Mouse (Mus musculus): ENCODE measurements around the gene Odf4.
A peak's percentile ranks its signal among the peaks of the same experiment; 100 is the strongest.
"Not testable (repeated sequence)": the region's sequence is repeated elsewhere in the genome, so short reads cannot be mapped to it uniquely, and the experiment has no call there.

Gene Odf4

GRCm38 (mm10) chr11:68957308-68957707, 30.4 kb upstream of the Odf4 start, which contains the start of gene Arhgef15:
Gene Arhgef15 (minus strand): TSS chr11:68957480.
- H3K36me3 ChIP-seq (ENCODE audit: control insufficient read depth, insufficient read depth, low read length, poor library complexity, severe bottlenecking), result no peaks in the 10 kb centered on the region
- DNase-seq (ENCODE audit: low read depth, low spot score), result no peak
- no peaks in the 10 kb centered on the region for H3K27me3 ChIP-seq (ENCODE audit: control insufficient read depth, insufficient read depth, low read length, poor library complexity, severe bottlenecking)

GRCm38 (mm10) chr11:68956697-68957096, 29.8 kb upstream of the Odf4 start:
- H3K36me3 ChIP-seq (ENCODE audit: control insufficient read depth, insufficient read depth, low read length, poor library complexity, severe bottlenecking), result no peaks in the 10 kb centered on the region
- no peak for DNase-seq (ENCODE audit: low read depth, low spot score)
- H3K27me3 ChIP-seq (ENCODE audit: control insufficient read depth, insufficient read depth, low read length, poor library complexity, severe bottlenecking), result no peaks in the 10 kb centered on the region

GRCm38 (mm10) chr11:68956107-68956506, 29.2 kb upstream of the Odf4 start:
- Histone ChIP-seq H3K27me3 (ENCODE audit: control insufficient read depth, insufficient read depth, low read length, poor library complexity, severe bottlenecking) (no peaks in the 10 kb centered on the region), H3K36me3 (ENCODE audit: control insufficient read depth, insufficient read depth, low read length, poor library complexity, severe bottlenecking) (no peaks in the 10 kb centered on the region)
- DNase-seq (ENCODE audit: low read depth, low spot score), result no peak

DNA sequence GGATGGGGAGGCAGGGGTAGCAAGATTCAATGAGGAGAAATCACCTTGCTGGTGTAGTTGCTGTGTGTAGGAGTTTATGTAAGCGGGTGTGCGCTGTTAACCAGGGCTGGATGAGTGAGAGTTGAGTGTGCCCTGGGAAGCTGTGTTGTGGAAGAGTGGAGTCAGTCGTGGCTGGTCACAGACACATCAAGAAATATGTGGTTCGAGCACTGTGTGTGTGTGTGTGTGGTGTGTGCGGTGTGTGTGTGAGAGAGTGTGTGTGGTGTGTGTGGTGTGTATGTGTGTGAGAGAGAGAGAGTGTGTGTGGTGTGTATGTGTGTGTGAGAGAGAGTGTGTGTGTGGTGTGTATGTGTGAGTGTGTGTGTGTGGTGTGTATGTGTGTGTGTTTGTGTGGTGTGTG, 28.6 kb upstream of the Odf4 start:
- no peaks in the 10 kb centered on the region for H3K27me3 ChIP-seq (ENCODE audit: control insufficient read depth, insufficient read depth, low read length, poor library complexity, severe bottlenecking)
- no peak for DNase-seq (ENCODE audit: low read depth, low spot score)

GRCm38 (mm10) chr11:68954408-68954807, 27.5 kb upstream of the Odf4 start:
- no peaks in the 10 kb centered on the region for H3K27me3 ChIP-seq (ENCODE audit: control insufficient read depth, insufficient read depth, low read length, poor library complexity, severe bottlenecking)
- no peak for DNase-seq (ENCODE audit: low read depth, low spot score)
- H3K36me3 ChIP-seq (ENCODE audit: control insufficient read depth, insufficient read depth, low read length, poor library complexity, severe bottlenecking), result no peaks in the 10 kb centered on the region

More for the DNA sequence above, 28.6 kb upstream of the Odf4 start:
- H3K36me3 ChIP-seq (ENCODE audit: control insufficient read depth, insufficient read depth, low read length, poor library complexity, severe bottlenecking), result no peaks in the 10 kb centered on the region

DNA sequence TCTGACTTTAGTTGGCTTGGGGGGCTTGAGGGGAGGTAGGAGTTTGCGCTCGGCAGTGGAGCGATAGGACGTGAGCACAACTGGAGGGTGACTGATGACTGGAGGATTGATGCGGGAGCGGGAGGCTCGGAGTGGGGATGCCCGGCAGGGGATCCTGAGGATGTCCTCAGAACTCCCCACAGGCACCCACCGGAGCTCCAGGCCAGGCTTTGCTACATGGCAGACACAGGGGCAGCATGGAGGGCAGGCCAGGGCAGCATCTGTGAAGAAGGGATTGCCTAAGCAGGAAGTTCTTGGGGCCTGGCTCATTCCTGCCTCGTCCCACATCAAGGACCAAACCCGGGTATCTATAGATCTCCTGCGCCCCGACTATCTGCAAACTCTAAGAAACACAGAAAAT, 27.0 kb upstream of the Odf4 start:
- Histone ChIP-seq H3K36me3 (ENCODE audit: control insufficient read depth, insufficient read depth, low read length, poor library complexity, severe bottlenecking) (no peaks in the 10 kb centered on the region), H3K27me3 (ENCODE audit: control insufficient read depth, insufficient read depth, low read length, poor library complexity, severe bottlenecking) (no peaks in the 10 kb centered on the region)
- DNase-seq (ENCODE audit: low read depth, low spot score), result no peak

DNA sequence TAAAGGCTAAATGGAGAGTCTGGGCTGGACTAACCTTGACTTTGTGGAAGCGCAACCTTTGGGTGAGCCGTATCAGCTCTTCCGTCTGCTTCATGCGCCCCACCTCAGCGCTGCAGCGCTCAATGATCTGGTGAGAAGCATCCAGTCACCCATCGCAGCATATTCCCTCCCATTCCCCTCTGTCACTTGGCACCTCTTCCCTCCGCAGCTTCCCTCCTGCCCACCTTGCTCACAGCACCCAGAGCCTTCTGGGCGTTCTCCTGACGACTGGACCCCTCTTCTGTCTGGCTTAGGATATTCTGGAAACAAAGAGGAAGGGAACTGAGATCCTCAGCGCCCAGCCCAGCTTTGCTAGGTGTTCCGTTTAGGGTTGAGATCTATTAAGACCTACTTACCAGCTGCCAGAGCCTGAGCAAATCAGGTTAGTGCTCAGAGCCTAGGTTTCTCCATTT, 20.7 kb upstream of the Odf4 start:
- no peak for DNase-seq (ENCODE audit: low read depth, low spot score)
- H3K36me3 ChIP-seq (ENCODE audit: control insufficient read depth, insufficient read depth, low read length, poor library complexity, severe bottlenecking), result no peaks in the 10 kb centered on the region
- no peaks in the 10 kb centered on the region for H3K27me3 ChIP-seq (ENCODE audit: control insufficient read depth, insufficient read depth, low read length, poor library complexity, severe bottlenecking)

- no peaks in the 10 kb centered on the region for H3K36me3 ChIP-seq (ENCODE audit: control insufficient read depth, insufficient read depth, low read length, poor library complexity, severe bottlenecking)
- H3K27me3 ChIP-seq (ENCODE audit: control insufficient read depth, insufficient read depth, low read length, poor library complexity, severe bottlenecking), result no peaks in the 10 kb centered on the region
- DNase-seq (ENCODE audit: low read depth, low spot score), result no peak
These were observed 20.0 kb upstream of the Odf4 start for GRCm38 (mm10) chr11:68946806-68947440.

GRCm38 (mm10) chr11:68946001-68946400, 19.1 kb upstream of the Odf4 start:
- no peak for DNase-seq (ENCODE audit: low read depth, low spot score)
- H3K36me3 ChIP-seq (ENCODE audit: control insufficient read depth, insufficient read depth, low read length, poor library complexity, severe bottlenecking), result no peaks in the 10 kb centered on the region
- H3K27me3 ChIP-seq (ENCODE audit: control insufficient read depth, insufficient read depth, low read length, poor library complexity, severe bottlenecking), result no peaks in the 10 kb centered on the region

DNA sequence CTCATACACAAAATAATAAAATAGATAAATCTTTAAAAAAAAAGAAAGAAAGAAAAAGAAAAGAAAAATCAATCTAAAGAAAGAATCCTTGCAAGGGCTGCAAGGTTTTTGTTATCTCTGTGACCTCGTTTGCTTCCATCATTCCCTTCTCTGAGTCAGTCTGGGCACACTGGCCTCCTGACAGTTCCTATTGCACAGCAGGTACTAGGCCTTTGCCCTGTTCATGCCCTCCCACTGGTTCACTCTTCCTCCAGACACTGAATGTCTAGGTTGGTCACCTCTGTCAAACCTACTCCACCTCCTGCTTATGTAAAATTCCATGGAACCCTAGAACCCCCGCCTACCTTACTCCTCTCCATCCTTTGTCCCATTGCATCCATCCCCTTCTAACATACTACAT, 18.4 kb upstream of the Odf4 start:
- no peaks in the 10 kb centered on the region for H3K36me3 ChIP-seq (ENCODE audit: control insufficient read depth, insufficient read depth, low read length, poor library complexity, severe bottlenecking)
- H3K27me3 ChIP-seq (ENCODE audit: control insufficient read depth, insufficient read depth, low read length, poor library complexity, severe bottlenecking), result no peaks in the 10 kb centered on the region

DNA sequence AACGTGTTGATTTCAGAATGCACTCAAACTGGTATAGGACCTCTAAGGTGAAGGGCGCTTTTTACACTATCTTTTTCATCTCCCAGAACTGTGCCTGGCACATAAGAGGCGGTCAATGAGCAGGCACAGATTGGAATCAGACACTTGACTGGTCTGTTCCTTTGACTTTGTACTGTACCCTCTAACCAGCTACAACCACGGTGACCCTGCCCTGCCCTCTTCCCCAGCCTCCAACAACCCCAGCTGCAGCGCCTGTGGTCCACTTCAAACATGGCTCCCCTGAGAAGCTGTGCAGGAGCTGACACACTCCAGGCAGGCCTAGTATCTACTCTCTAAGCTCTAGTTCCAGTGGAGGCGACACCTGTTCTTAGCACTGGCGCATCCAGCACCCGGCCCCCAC, 15.8 kb upstream of the Odf4 start:
- DNase-seq (ENCODE audit: low read depth, low spot score), result no peak
- no peaks in the 10 kb centered on the region for H3K27me3 ChIP-seq (ENCODE audit: control insufficient read depth, insufficient read depth, low read length, poor library complexity, severe bottlenecking)
- no peaks in the 10 kb centered on the region for H3K36me3 ChIP-seq (ENCODE audit: control insufficient read depth, insufficient read depth, low read length, poor library complexity, severe bottlenecking)

More for the DNA sequence above, 18.4 kb upstream of the Odf4 start:
- DNase-seq (ENCODE audit: low read depth, low spot score), result no peak

- no peak for DNase-seq (ENCODE audit: low read depth, low spot score)
- Histone ChIP-seq H3K36me3 (ENCODE audit: control insufficient read depth, insufficient read depth, low read length, poor library complexity, severe bottlenecking) (no peaks in the 10 kb centered on the region), H3K27me3 (ENCODE audit: control insufficient read depth, insufficient read depth, low read length, poor library complexity, severe bottlenecking) (no peaks in the 10 kb centered on the region)
These were observed 13.6 kb upstream of the Odf4 start for GRCm38 (mm10) chr11:68940516-68940915.

DNA sequence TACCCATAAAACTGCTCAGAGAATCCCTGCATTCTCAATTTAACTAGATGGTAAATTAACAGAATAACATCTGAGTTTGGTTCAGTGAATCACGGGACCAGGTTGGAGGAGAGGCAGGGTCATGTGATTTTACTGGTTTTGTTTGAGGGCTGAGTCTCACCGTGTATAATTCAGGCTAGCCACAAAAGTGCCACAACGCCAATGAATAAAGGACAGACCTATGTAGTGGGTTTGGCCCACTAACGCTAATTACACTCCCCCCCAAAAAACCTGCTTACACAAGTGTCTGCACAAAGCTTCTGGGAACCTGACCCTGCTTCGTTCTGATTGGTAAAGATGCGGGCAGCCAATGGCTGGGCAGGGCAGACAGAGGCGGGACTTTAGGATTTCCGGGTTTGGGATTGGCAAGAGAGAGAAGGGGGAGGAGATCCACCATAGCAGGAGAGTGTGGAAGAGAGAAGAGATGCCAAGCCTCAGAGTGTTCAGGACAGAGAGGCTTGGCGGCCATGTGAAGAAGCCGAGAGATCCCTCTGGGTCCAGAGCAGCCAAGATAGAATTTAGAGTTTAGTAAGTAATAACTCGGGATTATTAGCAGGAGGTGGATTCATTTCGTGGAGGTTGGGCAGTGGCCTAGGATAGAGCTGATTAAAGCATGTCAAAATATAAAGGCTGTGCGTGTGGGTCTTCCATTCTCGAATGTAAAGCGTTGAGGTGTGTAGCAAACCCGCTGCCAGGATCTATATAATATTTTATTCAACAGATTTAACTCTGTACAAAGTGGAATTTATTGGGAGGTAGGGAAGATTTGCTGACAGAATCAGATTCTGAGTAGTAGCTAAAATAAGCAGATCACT, 12.8 kb upstream of the Odf4 start:
- Histone ChIP-seq H3K27me3 (ENCODE audit: control insufficient read depth, insufficient read depth, low read length, poor library complexity, severe bottlenecking) (no peaks in the 10 kb centered on the region), H3K36me3 (ENCODE audit: control insufficient read depth, insufficient read depth, low read length, poor library complexity, severe bottlenecking) (no peaks in the 10 kb centered on the region)
- peak; percentile 85 for DNase-seq (ENCODE audit: low read depth, low spot score)

DNA sequence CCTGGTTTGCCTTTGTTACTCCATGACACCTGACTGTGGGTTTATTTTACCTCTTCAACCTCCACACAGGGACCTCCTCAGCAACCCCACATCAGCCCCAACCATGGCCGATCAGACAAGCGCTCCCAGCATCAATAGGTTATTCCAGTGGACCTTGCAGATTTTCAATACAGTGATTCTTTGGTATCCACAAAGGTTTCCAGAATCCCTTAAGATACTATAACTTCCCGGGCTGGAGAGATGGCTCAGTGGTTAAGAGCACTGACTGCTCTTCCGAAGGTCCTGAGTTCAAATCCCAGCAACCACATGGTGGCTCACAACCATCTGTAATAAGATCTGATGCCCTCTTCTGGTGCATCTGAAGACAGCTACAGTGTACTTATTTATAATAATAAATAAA, 10.1 kb upstream of the Odf4 start:
- not testable (repeated sequence) for DNase-seq (ENCODE audit: low read depth, low spot score); H3K36me3 ChIP-seq (ENCODE audit: control insufficient read depth, insufficient read depth, low read length, poor library complexity, severe bottlenecking); H3K27me3 ChIP-seq (ENCODE audit: control insufficient read depth, insufficient read depth, low read length, poor library complexity, severe bottlenecking)

DNA sequence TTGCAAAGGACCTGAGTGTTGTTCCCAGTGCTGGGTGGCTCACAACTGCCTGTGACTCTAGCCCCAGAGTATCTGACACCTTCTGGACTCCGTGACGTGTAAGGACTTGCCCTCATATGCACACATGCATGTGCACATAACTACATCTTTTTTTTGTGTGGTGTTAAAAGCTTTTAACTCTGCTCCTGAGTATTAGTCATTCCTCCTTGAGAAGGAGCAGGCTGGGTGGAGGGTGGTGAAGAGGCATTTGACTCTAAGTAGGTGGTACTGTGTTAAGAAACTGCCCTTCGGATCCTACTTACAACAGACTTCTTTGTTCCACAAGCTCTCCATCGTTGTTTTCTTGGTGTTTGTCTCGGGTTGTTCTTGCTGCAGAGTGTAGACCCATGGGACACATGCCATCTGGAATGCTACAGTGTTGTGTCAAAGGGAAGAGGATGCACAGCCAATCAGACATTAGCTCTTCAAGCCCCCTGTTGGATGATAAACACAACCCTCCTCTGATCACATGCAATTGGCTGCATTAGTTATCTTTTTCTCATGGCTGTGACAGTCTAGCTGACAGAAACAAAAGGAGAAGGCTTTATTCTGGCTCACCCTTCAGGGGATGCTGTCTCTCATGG, 7.1 kb upstream of the Odf4 start:
- Histone ChIP-seq H3K36me3 (ENCODE audit: control insufficient read depth, insufficient read depth, low read length, poor library complexity, severe bottlenecking) (no peaks in the 10 kb centered on the region), H3K27me3 (ENCODE audit: control insufficient read depth, insufficient read depth, low read length, poor library complexity, severe bottlenecking) (no peaks in the 10 kb centered on the region)
- DNase-seq (ENCODE audit: low read depth, low spot score), result no peak
